Mouse (Mus musculus) testis, adult 2 months (tissue): Measurements from ENCODE around the gene Trim56. TPM values are rescaled to one million over a fixed set of nuclear protein-coding genes. Genes with fewer than 3 reads are reported as not detected.
"Not testable (repeated sequence)": the region's sequence is repeated elsewhere in the genome, so short reads cannot be mapped to it uniquely, and the experiment has no call there.

Source experiments
- H3K27ac ChIP-seq: fragments of 200-500 bp; 2 replicates; pipeline ENCODE4 v1.5.1; 2012; ENCODE audit warnings: low read depth, low read length; ENCODE audit not compliant: control insufficient read depth, insufficient read depth
- H3K27me3 ChIP-seq: fragments of 200-500 bp; 2 replicates; pipeline ENCODE4 v1.6.1; 2012; ENCODE audit warnings: mild to moderate bottlenecking, low read length, moderate library complexity; ENCODE audit not compliant: control insufficient read depth, insufficient read depth
- H3K36me3 ChIP-seq: fragments of 200-500 bp; 2 replicates; pipeline ENCODE4 v1.6.1; 2012; ENCODE audit warnings: mild to moderate bottlenecking, low read length; ENCODE audit not compliant: control insufficient read depth, insufficient read depth
- H3K4me1 ChIP-seq: fragments of 200-500 bp; 2 replicates; pipeline ENCODE4 v1.6.1; 2012; ENCODE audit warnings: low read length; ENCODE audit not compliant: control insufficient read depth, insufficient read depth
- H3K4me3 ChIP-seq: fragments of 200-500 bp; 2 replicates; pipeline ENCODE4 v1.5.1; 2012; ENCODE audit warnings: low read depth, mild to moderate bottlenecking, low read length, moderate library complexity, mixed read lengths; ENCODE audit not compliant: control insufficient read depth
- CTCF ChIP-seq: fragments of 200-500 bp; IDR thresholded peaks from 2 replicates; pipeline ENCODE4 v1.5.1; 2012; ENCODE audit warnings: low read depth, mild to moderate bottlenecking, inconsistent platforms, low read length, moderate library complexity; ENCODE audit not compliant: control insufficient read depth, insufficient read depth, insufficient replicate concordance
- POLR2A ChIP-seq: fragments of 200-500 bp; IDR thresholded peaks from 2 replicates; pipeline ENCODE4 v1.6.1; 2012; ENCODE audit warnings: low read depth, mild to moderate bottlenecking, inconsistent platforms, low read length, moderate library complexity; ENCODE audit not compliant: control insufficient read depth
- polyA plus RNA-seq: library from polyadenylated mRNA; depleted of rRNA; stranded (reverse); fragments of >200 nt; gene quantifications from 2 replicates; pipeline ENCODE4 v1.2.3, GENCODE M21; 2012

Gene Trim56
- polyA plus RNA-seq, 1 experiment, result 0.58 TPM

DNA sequence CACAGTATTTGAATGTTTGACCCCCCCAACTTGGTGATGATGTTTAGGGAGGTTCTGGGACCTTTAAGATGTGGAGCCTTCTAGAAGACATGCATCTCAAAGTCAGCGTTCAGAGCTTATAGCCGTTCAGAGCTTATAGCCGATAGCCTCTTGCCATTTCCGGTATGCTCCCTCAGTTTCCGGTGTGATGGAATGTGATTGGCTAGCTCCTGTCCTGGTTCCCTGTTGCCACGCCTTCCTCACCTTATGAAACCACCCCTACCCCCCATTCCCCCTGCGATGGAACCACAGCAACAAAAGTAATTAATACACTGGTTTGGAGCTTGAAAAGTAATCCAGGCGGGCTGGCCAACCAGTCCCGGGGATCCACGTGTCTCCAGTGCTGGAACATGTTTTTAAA lies 23.0 kb upstream of the Trim56 start:
- peak overlapping the region; percentile 88 for H3K4me3 ChIP-seq
- no peaks in the 10 kb centered on the region for H3K27me3 ChIP-seq
- TF ChIP-seq POLR2A (no peak; the same call in 1 of the 2 replicates), CTCF (no peak)
- H3K36me3 ChIP-seq, result no peaks in the 10 kb centered on the region
- peak overlapping the region; percentile 70; the same call in 1 of the 2 replicates for H3K27ac ChIP-seq
- H3K4me1 ChIP-seq, result peaks cover 8% of the 10 kb centered on the region

- TF ChIP-seq POLR2A, result no peak
- TF ChIP-seq CTCF, result no peak
- Histone ChIP-seq H3K27ac (no peak overlapping the region), H3K36me3 (no peaks in the 10 kb centered on the region), H3K4me1 (peaks cover 8% of the 10 kb centered on the region), H3K4me3 (no peak overlapping the region), H3K27me3 (no peaks in the 10 kb centered on the region)
Observed at GRCm38 (mm10) chr5:137134959-137135358, 18.9 kb upstream of the Trim56 start.

GRCm38 (mm10) chr5:137131490-137131889 lies 15.5 kb upstream of the Trim56 start:
- TF ChIP-seq CTCF (peak; percentile 51; the same call in 1 of the 2 replicates), POLR2A (no peak)
- no peak overlapping the region for H3K4me3 ChIP-seq
- H3K27me3 ChIP-seq, result no peaks in the 10 kb centered on the region
- H3K36me3 ChIP-seq, result no peaks in the 10 kb centered on the region
- H3K4me1 ChIP-seq, result peaks cover 2% of the 10 kb centered on the region
- no peak overlapping the region for H3K27ac ChIP-seq

DNA sequence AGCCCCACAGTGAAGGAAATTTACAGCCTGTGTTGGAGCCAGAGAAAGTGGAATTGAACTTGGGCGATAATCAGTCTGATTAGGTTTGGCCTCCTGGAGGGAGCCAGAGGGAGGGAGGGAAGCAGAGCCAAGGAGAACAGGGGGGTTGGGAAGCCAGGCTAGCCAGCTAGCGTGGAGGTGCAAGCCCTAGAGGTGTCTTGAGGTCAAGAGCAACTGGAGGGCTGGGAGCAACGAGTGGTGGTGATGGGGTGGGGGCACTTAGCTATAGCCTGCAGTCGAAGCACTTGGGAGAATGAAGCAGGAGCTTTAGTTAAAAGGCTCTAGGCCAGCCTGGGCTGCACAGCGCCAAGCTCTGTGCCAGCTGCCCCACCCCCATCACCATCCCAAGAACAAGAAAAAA lies 13.3 kb upstream of the Trim56 start:
- Histone ChIP-seq H3K4me1 (peaks cover 4% of the 10 kb centered on the region), H3K36me3 (no peaks in the 10 kb centered on the region)
- no peak for TF ChIP-seq CTCF
- TF ChIP-seq POLR2A, result no peak

DNA sequence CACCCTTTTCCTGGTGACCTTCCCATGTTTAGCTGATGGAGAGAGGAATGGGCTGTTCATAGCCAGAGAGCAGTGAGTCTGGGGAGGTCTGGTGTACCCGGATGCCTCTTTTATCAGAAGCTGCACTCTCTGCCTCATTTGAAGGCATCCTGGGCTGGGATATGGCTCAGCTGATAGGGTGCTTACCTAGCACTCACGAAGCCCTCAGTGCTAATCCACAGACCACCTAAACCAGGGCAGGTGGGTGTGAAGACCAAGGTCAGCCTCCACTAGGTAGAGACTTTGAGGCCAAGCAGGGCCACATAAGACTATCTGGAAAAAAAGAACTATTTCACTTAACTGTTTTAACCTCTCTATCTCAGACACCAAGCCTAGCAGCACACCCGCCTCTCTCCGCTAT lies 7.5 kb upstream of the Trim56 start:
- no peak for TF ChIP-seq POLR2A
- no peak for TF ChIP-seq CTCF
- Histone ChIP-seq H3K36me3 (no peaks in the 10 kb centered on the region), H3K27me3 (no peaks in the 10 kb centered on the region), H3K4me3 (no peak overlapping the region), H3K4me1 (peaks cover 12% of the 10 kb centered on the region), H3K27ac (no peak overlapping the region)

More for the DNA sequence above, 13.3 kb upstream of the Trim56 start:
- Histone ChIP-seq H3K27me3 (no peaks in the 10 kb centered on the region), H3K27ac (no peak overlapping the region), H3K4me3 (no peak overlapping the region)

DNA sequence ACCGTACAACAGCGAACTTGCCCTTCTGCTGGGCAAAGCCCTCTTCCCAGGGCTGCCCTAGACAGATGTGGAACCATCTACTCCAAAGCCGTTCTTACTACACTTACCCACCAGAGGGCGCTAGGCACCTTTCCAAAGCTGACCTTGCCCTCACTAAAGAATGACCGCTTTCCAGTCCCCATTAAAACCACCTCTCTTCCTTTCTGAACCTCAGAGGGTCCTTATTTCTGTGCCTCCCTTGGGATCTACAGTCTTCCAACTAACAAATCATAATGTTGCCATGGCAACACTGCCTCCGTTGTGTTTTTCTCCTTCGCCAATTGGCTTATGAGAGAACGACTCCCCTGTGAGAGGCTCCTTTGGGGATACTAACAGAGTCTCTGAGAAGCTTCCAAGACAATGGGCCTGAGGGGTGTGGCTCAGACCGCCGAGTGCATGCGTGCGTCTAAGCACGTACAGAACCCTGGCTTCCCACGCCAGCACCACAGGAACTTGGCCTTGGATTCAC lies 6.7 kb upstream of the Trim56 start:
- H3K4me3 ChIP-seq, result no peak overlapping the region
- H3K36me3 ChIP-seq, result no peaks in the 10 kb centered on the region
- H3K27ac ChIP-seq, result no peak overlapping the region
- TF ChIP-seq POLR2A, result no peak
- peak; percentile 84 for TF ChIP-seq CTCF
- H3K4me1 ChIP-seq, result peaks cover 12% of the 10 kb centered on the region
- H3K27me3 ChIP-seq, result no peaks in the 10 kb centered on the region

GRCm38 (mm10) chr5:137121280-137121679 lies 5.3 kb upstream of the Trim56 start:
- Histone ChIP-seq H3K27ac (no peak overlapping the region), H3K4me3 (no peak overlapping the region), H3K4me1 (peaks cover 14% of the 10 kb centered on the region), H3K36me3 (no peaks in the 10 kb centered on the region), H3K27me3 (no peaks in the 10 kb centered on the region)
- TF ChIP-seq POLR2A, result no peak
- no peak for TF ChIP-seq CTCF

GRCm38 (mm10) chr5:137118878-137119277 lies 2.9 kb upstream of the Trim56 start:
- no peaks in the 10 kb centered on the region for H3K27me3 ChIP-seq
- no peak for TF ChIP-seq POLR2A
- TF ChIP-seq CTCF, result no peak
- H3K4me1 ChIP-seq, result peaks cover 15% of the 10 kb centered on the region
- no peaks in the 10 kb centered on the region for H3K36me3 ChIP-seq
- no peak overlapping the region for H3K27ac ChIP-seq
- no peak overlapping the region for H3K4me3 ChIP-seq

- H3K4me1 ChIP-seq, result peaks cover 11% of the 10 kb centered on the region
- not testable (repeated sequence) for H3K4me3 ChIP-seq, H3K27me3 ChIP-seq, H3K36me3 ChIP-seq, H3K27ac ChIP-seq
Observed at GRCm38 (mm10) chr5:137117994-137118393, 2.0 kb upstream of the Trim56 start.
